Mouse (Mus musculus): Measurements from ENCODE around the gene Sdk1. TPM values are rescaled to one million over a fixed set of nuclear protein-coding genes. Genes with fewer than 3 reads are reported as not detected.

Gene Sdk1
- total and polyA plus RNA-seq, 2 experiments: 0.18 to 0.27 TPM

- Histone ChIP-seq H3K4me1 (ENCODE audit: control insufficient read depth, insufficient read depth, low read length) (no peaks in the 10 kb centered on the region), H3K79me2 (ENCODE audit: control insufficient read depth, insufficient read depth, low read length) (no peaks in the 10 kb centered on the region), H3K4me3 (ENCODE audit: insufficient read depth, low read depth, low read length) (no peak overlapping the region), H3K36me3 (ENCODE audit: control insufficient read depth, insufficient read depth, low read length) (no peaks in the 10 kb centered on the region), H3K9ac (ENCODE audit: low read depth, low read length) (no peak overlapping the region), H3K27ac (replicated peaks; ENCODE audit: insufficient read depth, low read depth, low read length) (no peak overlapping the region), H3K27me3 (ENCODE audit: control insufficient read depth, insufficient read depth, low read length) (no peaks in the 10 kb centered on the region)
- DNase-seq (ENCODE audit: extremely low read depth, low read depth, low spot score): no peak
- TF ChIP-seq CTCF (IDR thresholded peaks at IDR 0.05; ENCODE audit: low read depth, low read length): no peak
- no peak for TF ChIP-seq POLR2A (IDR thresholded peaks at IDR 0.05; ENCODE audit: extremely low read depth, insufficient read depth, low read length)
- 86% methylated on average over 7 of the region's 7 CpGs for WGBS
These were observed 858.9 kb downstream of the Sdk1 start for GRCm38 (mm10) chr5:142100176-142100575.

DNA sequence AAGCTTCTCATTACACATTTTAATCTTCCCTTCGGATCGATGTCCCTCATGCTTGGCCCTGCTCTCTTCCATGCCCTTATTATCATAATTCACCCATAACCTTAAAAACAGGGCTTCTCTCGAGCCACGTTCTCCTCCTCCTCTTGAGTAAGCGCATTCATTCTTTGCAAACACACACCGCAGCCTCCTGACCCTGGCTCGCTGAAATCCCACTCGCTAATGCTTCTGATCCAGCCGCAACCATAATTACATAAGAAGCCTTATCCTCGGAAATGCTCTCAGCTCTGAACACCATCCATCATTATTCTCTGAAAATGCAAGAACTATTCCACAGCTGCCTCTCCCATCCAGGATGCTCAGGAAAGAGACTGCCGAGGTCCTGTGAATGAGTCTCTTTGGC, 866.1 kb downstream of the Sdk1 start:
- no peak for DNase-seq (ENCODE audit: extremely low read depth, low read depth, low spot score)
- no peak overlapping the region for H3K27ac ChIP-seq (replicated peaks; ENCODE audit: insufficient read depth, low read depth, low read length)
- WGBS: 84% methylated on average over 11 of the region's 11 CpGs
- TF ChIP-seq CTCF (IDR thresholded peaks at IDR 0.05; ENCODE audit: low read depth, low read length) (no peak), POLR2A (IDR thresholded peaks at IDR 0.05; ENCODE audit: extremely low read depth, insufficient read depth, low read length) (no peak)
- no peaks in the 10 kb centered on the region for H3K27me3 ChIP-seq (ENCODE audit: control insufficient read depth, insufficient read depth, low read length)
- H3K36me3 ChIP-seq (ENCODE audit: control insufficient read depth, insufficient read depth, low read length): no peaks in the 10 kb centered on the region
- no peak overlapping the region for H3K4me3 ChIP-seq (ENCODE audit: insufficient read depth, low read depth, low read length)
- H3K79me2 ChIP-seq (ENCODE audit: control insufficient read depth, insufficient read depth, low read length): no peaks in the 10 kb centered on the region
- H3K9ac ChIP-seq (ENCODE audit: low read depth, low read length): no peak overlapping the region
- H3K4me1 ChIP-seq (ENCODE audit: control insufficient read depth, insufficient read depth, low read length): no peaks in the 10 kb centered on the region

GRCm38 (mm10) chr5:142111989-142112388, 870.7 kb downstream of the Sdk1 start:
- Histone ChIP-seq H3K4me1 (ENCODE audit: control insufficient read depth, insufficient read depth, low read length) (no peaks in the 10 kb centered on the region), H3K9ac (ENCODE audit: low read depth, low read length) (no peak overlapping the region), H3K79me2 (ENCODE audit: control insufficient read depth, insufficient read depth, low read length) (no peaks in the 10 kb centered on the region), H3K27me3 (ENCODE audit: control insufficient read depth, insufficient read depth, low read length) (no peaks in the 10 kb centered on the region), H3K36me3 (ENCODE audit: control insufficient read depth, insufficient read depth, low read length) (no peaks in the 10 kb centered on the region), H3K4me3 (ENCODE audit: insufficient read depth, low read depth, low read length) (no peak overlapping the region), H3K27ac (replicated peaks; ENCODE audit: insufficient read depth, low read depth, low read length) (no peak overlapping the region)
- no peak for TF ChIP-seq POLR2A (IDR thresholded peaks at IDR 0.05; ENCODE audit: extremely low read depth, insufficient read depth, low read length)
- no peak for TF ChIP-seq CTCF (IDR thresholded peaks at IDR 0.05; ENCODE audit: low read depth, low read length)
- no peak for DNase-seq (ENCODE audit: extremely low read depth, low read depth, low spot score)
- WGBS: 89% methylated on average over 6 of the region's 6 CpGs

GRCm38 (mm10) chr5:142113210-142114175, 872.2 kb downstream of the Sdk1 start:
- WGBS: 79% methylated on average over 18 of the region's 18 CpGs
- Histone ChIP-seq H3K27ac (replicated peaks; ENCODE audit: insufficient read depth, low read depth, low read length) (no peak overlapping the region), H3K79me2 (ENCODE audit: control insufficient read depth, insufficient read depth, low read length) (no peaks in the 10 kb centered on the region), H3K36me3 (ENCODE audit: control insufficient read depth, insufficient read depth, low read length) (no peaks in the 10 kb centered on the region), H3K4me3 (ENCODE audit: insufficient read depth, low read depth, low read length) (no peak overlapping the region), H3K9ac (ENCODE audit: low read depth, low read length) (no peak overlapping the region), H3K4me1 (ENCODE audit: control insufficient read depth, insufficient read depth, low read length) (no peaks in the 10 kb centered on the region), H3K27me3 (ENCODE audit: control insufficient read depth, insufficient read depth, low read length) (no peaks in the 10 kb centered on the region)
- TF ChIP-seq POLR2A (IDR thresholded peaks at IDR 0.05; ENCODE audit: extremely low read depth, insufficient read depth, low read length): no peak
- no peak for TF ChIP-seq CTCF (IDR thresholded peaks at IDR 0.05; ENCODE audit: low read depth, low read length)
- no peak for DNase-seq (ENCODE audit: extremely low read depth, low read depth, low spot score)

- no peak for DNase-seq (ENCODE audit: extremely low read depth, low read depth, low spot score)
- TF ChIP-seq POLR2A (IDR thresholded peaks at IDR 0.05; ENCODE audit: extremely low read depth, insufficient read depth, low read length): no peak
- no peak for TF ChIP-seq CTCF (IDR thresholded peaks at IDR 0.05; ENCODE audit: low read depth, low read length)
- Histone ChIP-seq H3K27ac (replicated peaks; ENCODE audit: insufficient read depth, low read depth, low read length) (no peak overlapping the region), H3K27me3 (ENCODE audit: control insufficient read depth, insufficient read depth, low read length) (no peaks in the 10 kb centered on the region), H3K9ac (ENCODE audit: low read depth, low read length) (no peak overlapping the region), H3K4me3 (ENCODE audit: insufficient read depth, low read depth, low read length) (no peak overlapping the region), H3K36me3 (ENCODE audit: control insufficient read depth, insufficient read depth, low read length) (no peaks in the 10 kb centered on the region), H3K4me1 (ENCODE audit: control insufficient read depth, insufficient read depth, low read length) (no peaks in the 10 kb centered on the region), H3K79me2 (ENCODE audit: control insufficient read depth, insufficient read depth, low read length) (no peaks in the 10 kb centered on the region)
- WGBS: 75% methylated on average over 4 of the region's 4 CpGs
These were observed 886.5 kb downstream of the Sdk1 start for GRCm38 (mm10) chr5:142127779-142128178.

DNA sequence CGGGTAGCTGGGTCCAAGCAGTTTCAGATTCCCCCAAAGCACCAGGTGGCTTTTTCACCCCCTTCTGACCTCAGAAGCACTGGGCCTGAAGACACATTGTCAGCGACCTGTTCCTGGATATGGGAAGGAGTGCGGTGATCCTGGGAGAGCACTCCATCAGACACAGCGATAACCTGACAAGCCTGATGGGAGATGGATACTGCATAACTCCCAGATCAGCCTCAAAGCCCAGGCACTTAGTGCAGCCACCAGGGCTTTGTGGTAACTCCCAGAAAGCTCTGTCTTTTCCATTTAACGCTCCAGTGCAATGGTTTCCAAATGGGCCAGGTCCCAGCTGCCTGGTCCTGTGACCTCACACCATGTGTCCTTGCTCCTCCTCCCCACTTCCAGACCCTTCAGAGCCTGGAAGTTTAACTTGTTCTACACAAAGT, 886.9 kb downstream of the Sdk1 start:
- TF ChIP-seq POLR2A (IDR thresholded peaks at IDR 0.05; ENCODE audit: extremely low read depth, insufficient read depth, low read length): no peak
- TF ChIP-seq CTCF (IDR thresholded peaks at IDR 0.05; ENCODE audit: low read depth, low read length): no peak
- DNase-seq (ENCODE audit: extremely low read depth, low read depth, low spot score): no peak
- 74% methylated on average over 5 of the region's 5 CpGs for WGBS

More for the DNA sequence above, 886.9 kb downstream of the Sdk1 start:
- Histone ChIP-seq H3K4me3 (ENCODE audit: insufficient read depth, low read depth, low read length) (no peak overlapping the region), H3K36me3 (ENCODE audit: control insufficient read depth, insufficient read depth, low read length) (no peaks in the 10 kb centered on the region), H3K27ac (replicated peaks; ENCODE audit: insufficient read depth, low read depth, low read length) (no peak overlapping the region), H3K9ac (ENCODE audit: low read depth, low read length) (no peak overlapping the region), H3K4me1 (ENCODE audit: control insufficient read depth, insufficient read depth, low read length) (no peaks in the 10 kb centered on the region), H3K79me2 (ENCODE audit: control insufficient read depth, insufficient read depth, low read length) (no peaks in the 10 kb centered on the region), H3K27me3 (ENCODE audit: control insufficient read depth, insufficient read depth, low read length) (no peaks in the 10 kb centered on the region)
